Mouse (Mus musculus) frontal cortex, adult 2 months (tissue): ENCODE measurements around the gene Kcns1. TPM values are rescaled to one million over a fixed set of nuclear protein-coding genes. Genes with fewer than 3 reads are reported as not detected.
"Not testable (repeated sequence)": the region's sequence is repeated elsewhere in the genome, so short reads cannot be mapped to it uniquely, and the experiment has no call there.

Source experiments
- DNase-seq, 2 experiments: peaks; one replicate each; pipeline ENCODE4 v3.0.0; 2022; ENCODE audit warnings: low spot score in 1 of 2; ENCODE audit errors: extremely low spot score in 1 of 2
- polyA plus RNA-seq: library from polyadenylated mRNA; depleted of rRNA; stranded (reverse); fragments of >200 nt; gene quantifications from 2 replicates; pipeline ENCODE4 v1.2.3, GENCODE M21; 2012; rRNA removed

Kcns1 gene
- polyA plus RNA-seq: 4.9 and 7.1 TPM in 2 replicates

- no peak for DNase-seq
These were observed at the start of gene Kcns1 for GRCm38 (mm10) chr2:164170902-164171301. Gene Kcns1, minus strand, starts transcription at chr2:164171113.

GRCm38 (mm10) chr2:164219295-164219694 lies 48.4 kb upstream of the Kcns1 start:
- no peak for DNase-seq

GRCm38 (mm10) chr2:164212711-164213110 lies 41.8 kb upstream of the Kcns1 start:
- DNase-seq: peak; percentile 4 to 45

- no peak for DNase-seq
These were observed 40.0 kb upstream of the Kcns1 start for GRCm38 (mm10) chr2:164210892-164211291.

- DNase-seq: peak in 1 of 2 experiments; percentile 26
These were observed 35.8 kb upstream of the Kcns1 start for GRCm38 (mm10) chr2:164206676-164207075.

- not testable (repeated sequence) for DNase-seq
These were observed 35.1 kb upstream of the Kcns1 start for GRCm38 (mm10) chr2:164206011-164206410.

GRCm38 (mm10) chr2:164199626-164200327 lies 28.9 kb upstream of the Kcns1 start, which contains the start of gene Wfdc15a:
Gene Wfdc15a, minus strand, starts transcription at chr2:164200130.
- DNase-seq: no peak

- DNase-seq: no peak
These were observed 25.7 kb upstream of the Kcns1 start for GRCm38 (mm10) chr2:164196700-164196990.

GRCm38 (mm10) chr2:164195971-164196699 lies 25.2 kb upstream of the Kcns1 start:
- no peak for DNase-seq

GRCm38 (mm10) chr2:164194959-164195630 lies 24.2 kb upstream of the Kcns1 start:
- DNase-seq: no peak

- no peak for DNase-seq
These were observed 21.4 kb upstream of the Kcns1 start for GRCm38 (mm10) chr2:164192279-164192678.

- no peak for DNase-seq
These were observed 19.7 kb upstream of the Kcns1 start, which contains the start of gene Wfdc12 for GRCm38 (mm10) chr2:164190576-164190975. Gene Wfdc12, minus strand, starts transcription at chr2:164190608.

- no peak for DNase-seq
These were observed 17.8 kb upstream of the Kcns1 start for GRCm38 (mm10) chr2:164188722-164189121.

GRCm38 (mm10) chr2:164184145-164184719 lies 13.3 kb upstream of the Kcns1 start:
- DNase-seq: no peak

GRCm38 (mm10) chr2:164183340-164183739 lies 12.4 kb upstream of the Kcns1 start:
- DNase-seq: no peak

- DNase-seq: no peak
These were observed 11.9 kb upstream of the Kcns1 start, which contains the start of gene Wfdc5 for GRCm38 (mm10) chr2:164182692-164183255. Gene Wfdc5, minus strand, starts transcription at chr2:164182742.

- DNase-seq: no peak
These were observed 9.9 kb upstream of the Kcns1 start for GRCm38 (mm10) chr2:164180770-164181169.

GRCm38 (mm10) chr2:164180124-164180523 lies 9.2 kb upstream of the Kcns1 start:
- DNase-seq: no peak

- no peak for DNase-seq
These were observed 6.9 kb upstream of the Kcns1 start for GRCm38 (mm10) chr2:164177831-164178230.

- no peak for DNase-seq
These were observed 4.9 kb upstream of the Kcns1 start for GRCm38 (mm10) chr2:164175850-164176249.
